Mouse (Mus musculus): ENCODE data around the gene Pold2. TPM values are rescaled to one million over a fixed set of nuclear protein-coding genes. Genes with fewer than 3 reads are reported as not detected.

The Pold2 gene
- polyA plus RNA-seq, 1 experiment from 2014 or later = 27.0 TPM

DNA sequence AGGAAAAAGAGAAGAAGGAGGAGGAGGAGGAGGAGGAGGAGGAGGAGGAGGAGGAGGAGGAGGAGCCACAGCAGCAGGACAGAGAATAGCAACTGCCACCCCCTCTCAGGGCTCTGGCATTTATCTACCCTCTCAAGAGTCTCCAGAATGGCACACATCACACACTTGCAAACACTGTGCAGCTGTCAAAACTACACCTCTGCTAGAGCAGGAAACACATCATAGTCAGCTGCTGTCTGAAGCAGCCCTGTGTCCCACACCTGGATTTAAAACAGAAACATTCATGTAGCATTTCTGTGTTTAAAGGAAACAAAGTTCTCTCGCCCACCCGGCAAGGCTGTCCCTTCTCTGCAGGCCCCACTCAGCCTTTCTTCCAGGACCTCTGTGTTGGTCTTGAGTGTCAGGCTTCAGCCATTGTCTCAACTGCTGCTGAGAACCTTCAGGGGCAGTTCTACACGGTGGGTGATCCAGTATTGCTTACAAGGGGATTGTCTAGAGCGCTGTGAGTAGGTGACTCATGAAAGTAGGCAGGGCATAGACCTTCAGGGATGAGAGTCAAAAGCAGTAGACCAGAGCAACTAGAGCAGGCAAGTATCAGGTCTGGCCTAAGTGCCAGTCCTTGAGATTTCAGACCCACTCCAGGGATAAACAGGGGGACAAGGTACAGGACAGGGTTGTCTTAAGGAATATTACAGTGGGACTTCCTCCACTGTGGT, 26.9 kb downstream of the Pold2 start:
- no peak overlapping the region for H3K4me2 ChIP-seq (ENCODE audit: low read depth, low read length)
- H3K4me3 ChIP-seq (ENCODE audit: low read depth, low read length) = no peak overlapping the region
- H3K9ac ChIP-seq (replicated peaks) = no peak overlapping the region
- H3K36me3 ChIP-seq (replicated peaks; ENCODE audit: insufficient read depth, low read length) = no peaks in the 10 kb centered on the region
- ATAC-seq (no peak), DNase-seq (no peak)
- no peak overlapping the region for H3K27ac ChIP-seq (ENCODE audit: low read depth)
- no peaks in the 10 kb centered on the region for H3K27me3 ChIP-seq (ENCODE audit: insufficient read depth, low read length)
- H3K9me3 ChIP-seq (ENCODE audit: low read length) = no peaks in the 10 kb centered on the region
- H3K4me1 ChIP-seq (ENCODE audit: insufficient read depth) = no peaks in the 10 kb centered on the region; the same call in 1 of the 2 replicates
- TF ChIP-seq EP300 (IDR thresholded peaks at IDR 0.05; ENCODE audit: low read depth) = no peak
- TF ChIP-seq CTCF (IDR thresholded peaks at IDR 0.05; ENCODE audit: low read depth) = no peak
- 61% methylated on average over 4 of the region's 4 CpGs for WGBS (ENCODE audit: insufficient replicate concordance)

GRCm38 (mm10) chr11:5850452-5850851, 27.6 kb downstream of the Pold2 start:
- Histone ChIP-seq H3K4me1 (ENCODE audit: insufficient read depth) (no peaks in the 10 kb centered on the region; the same call in 1 of the 2 replicates), H3K9ac (replicated peaks) (no peak overlapping the region), H3K36me3 (replicated peaks; ENCODE audit: insufficient read depth, low read length) (no peaks in the 10 kb centered on the region), H3K9me3 (ENCODE audit: low read length) (no peaks in the 10 kb centered on the region), H3K27me3 (ENCODE audit: insufficient read depth, low read length) (no peaks in the 10 kb centered on the region), H3K4me2 (ENCODE audit: low read depth, low read length) (no peak overlapping the region), H3K4me3 (ENCODE audit: low read depth, low read length) (no peak overlapping the region), H3K27ac (ENCODE audit: low read depth) (no peak overlapping the region)
- no peak for ATAC-seq
- TF ChIP-seq EP300 (IDR thresholded peaks at IDR 0.05; ENCODE audit: low read depth) = no peak
- no peak for TF ChIP-seq CTCF (IDR thresholded peaks at IDR 0.05; ENCODE audit: low read depth)
- no peak for DNase-seq
- 56% methylated on average over 5 of the region's 5 CpGs for WGBS (ENCODE audit: insufficient replicate concordance)

GRCm38 (mm10) chr11:5849316-5849715, 28.8 kb downstream of the Pold2 start:
- Histone ChIP-seq H3K36me3 (replicated peaks; ENCODE audit: insufficient read depth, low read length) (no peaks in the 10 kb centered on the region), H3K27ac (ENCODE audit: low read depth) (no peak overlapping the region), H3K4me3 (ENCODE audit: low read depth, low read length) (no peak overlapping the region), H3K27me3 (ENCODE audit: insufficient read depth, low read length) (no peaks in the 10 kb centered on the region), H3K4me1 (ENCODE audit: insufficient read depth) (no peaks in the 10 kb centered on the region; the same call in 1 of the 2 replicates), H3K4me2 (ENCODE audit: low read depth, low read length) (no peak overlapping the region), H3K9me3 (ENCODE audit: low read length) (no peaks in the 10 kb centered on the region), H3K9ac (replicated peaks) (no peak overlapping the region)
- WGBS (ENCODE audit: insufficient replicate concordance) = 50% methylated on average over 2 of the region's 2 CpGs
- ATAC-seq (no peak), DNase-seq (no peak)
- TF ChIP-seq EP300 (IDR thresholded peaks at IDR 0.05; ENCODE audit: low read depth) (no peak), CTCF (IDR thresholded peaks at IDR 0.05; ENCODE audit: low read depth) (no peak)

- no peak for TF ChIP-seq CTCF (IDR thresholded peaks at IDR 0.05; ENCODE audit: low read depth)
- TF ChIP-seq EP300 (IDR thresholded peaks at IDR 0.05; ENCODE audit: low read depth) = no peak
- WGBS (ENCODE audit: insufficient replicate concordance) = 70% methylated on average over 6 of the region's 6 CpGs
- Histone ChIP-seq H3K4me1 (ENCODE audit: insufficient read depth) (no peaks in the 10 kb centered on the region; the same call in 1 of the 2 replicates), H3K27me3 (ENCODE audit: insufficient read depth, low read length) (no peaks in the 10 kb centered on the region), H3K27ac (ENCODE audit: low read depth) (no peak overlapping the region), H3K4me3 (ENCODE audit: low read depth, low read length) (no peak overlapping the region), H3K4me2 (ENCODE audit: low read depth, low read length) (no peak overlapping the region), H3K9ac (replicated peaks) (no peak overlapping the region), H3K36me3 (replicated peaks; ENCODE audit: insufficient read depth, low read length) (no peaks in the 10 kb centered on the region), H3K9me3 (ENCODE audit: low read length) (no peaks in the 10 kb centered on the region)
- ATAC-seq (no peak), DNase-seq (no peak)
These were observed 29.4 kb downstream of the Pold2 start for GRCm38 (mm10) chr11:5848741-5849140.

GRCm38 (mm10) chr11:5846639-5847345, 31.3 kb downstream of the Pold2 start:
- H3K36me3 ChIP-seq (replicated peaks; ENCODE audit: insufficient read depth, low read length) = no peaks in the 10 kb centered on the region
- DNase-seq = no peak
- 46% methylated on average over 7 of the region's 7 CpGs for WGBS (ENCODE audit: insufficient replicate concordance)
- no peak overlapping the region for H3K4me3 ChIP-seq (ENCODE audit: low read depth, low read length)
- H3K9ac ChIP-seq (replicated peaks) = no peak overlapping the region
- H3K9me3 ChIP-seq (ENCODE audit: low read length) = no peaks in the 10 kb centered on the region
- no peaks in the 10 kb centered on the region for H3K27me3 ChIP-seq (ENCODE audit: insufficient read depth, low read length)
- H3K4me2 ChIP-seq (ENCODE audit: low read depth, low read length) = no peak overlapping the region
- ATAC-seq = no peak
- 0 out of 2 replicates have a peak overlapping the region, but pooled peaks have one; percentile 11 for H3K27ac ChIP-seq (ENCODE audit: low read depth)
- H3K4me1 ChIP-seq (ENCODE audit: insufficient read depth) = no peaks in the 10 kb centered on the region; the same call in 1 of the 2 replicates
- TF ChIP-seq CTCF (IDR thresholded peaks at IDR 0.05; ENCODE audit: low read depth) = no peak
- no peak for TF ChIP-seq EP300 (IDR thresholded peaks at IDR 0.05; ENCODE audit: low read depth)

DNA sequence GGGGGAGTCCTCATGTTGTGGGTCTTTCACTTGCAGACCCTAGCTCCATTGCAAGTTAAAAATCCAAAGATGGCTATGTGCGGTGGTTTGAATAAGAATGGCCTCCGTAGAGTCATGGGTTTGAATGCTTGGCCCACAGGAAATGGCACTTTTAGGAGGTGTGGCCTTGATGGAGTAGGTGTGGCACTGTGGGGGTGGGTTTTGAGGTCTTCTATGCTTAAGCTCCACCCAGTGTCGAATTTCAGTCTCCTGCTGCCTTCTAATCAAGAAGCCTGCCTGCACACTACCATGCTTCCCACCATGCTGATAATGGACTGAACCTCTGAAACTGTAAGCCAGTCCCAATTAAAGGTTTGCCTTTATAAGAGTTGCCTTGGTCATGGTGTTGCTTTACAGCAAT, 35.0 kb downstream of the Pold2 start:
- Histone ChIP-seq H3K9me3 (ENCODE audit: low read length) (no peaks in the 10 kb centered on the region), H3K27ac (ENCODE audit: low read depth) (no peak overlapping the region), H3K36me3 (replicated peaks; ENCODE audit: insufficient read depth, low read length) (no peaks in the 10 kb centered on the region), H3K9ac (replicated peaks) (no peak overlapping the region), H3K4me2 (ENCODE audit: low read depth, low read length) (no peak overlapping the region), H3K4me1 (ENCODE audit: insufficient read depth) (peaks cover 2% of the 10 kb centered on the region; the same call in 1 of the 2 replicates), H3K27me3 (ENCODE audit: insufficient read depth, low read length) (no peaks in the 10 kb centered on the region), H3K4me3 (ENCODE audit: low read depth, low read length) (no peak overlapping the region)
- DNase-seq (no peak), ATAC-seq (no peak)
- no peak for TF ChIP-seq EP300 (IDR thresholded peaks at IDR 0.05; ENCODE audit: low read depth)
- TF ChIP-seq CTCF (IDR thresholded peaks at IDR 0.05; ENCODE audit: low read depth) = no peak
- WGBS (ENCODE audit: insufficient replicate concordance) = 79% methylated on average over 3 of the region's 3 CpGs
